Mouse (Mus musculus) bone marrow macrophage, adult 2 months (primary cell): ENCODE data around the gene Tln2.

Experiments used
- CTCF ChIP-seq: IDR thresholded peaks from 2 replicates; pipeline ENCODE4 v1.5.1; 2012; ENCODE audit warnings: low read depth, mild to moderate bottlenecking, low read length, moderate library complexity
- POLR2A ChIP-seq: IDR thresholded peaks from 2 replicates; pipeline ENCODE4 v1.6.1; 2012; ENCODE audit warnings: mild to moderate bottlenecking, low read depth, low read length, borderline replicate concordance

DNA sequence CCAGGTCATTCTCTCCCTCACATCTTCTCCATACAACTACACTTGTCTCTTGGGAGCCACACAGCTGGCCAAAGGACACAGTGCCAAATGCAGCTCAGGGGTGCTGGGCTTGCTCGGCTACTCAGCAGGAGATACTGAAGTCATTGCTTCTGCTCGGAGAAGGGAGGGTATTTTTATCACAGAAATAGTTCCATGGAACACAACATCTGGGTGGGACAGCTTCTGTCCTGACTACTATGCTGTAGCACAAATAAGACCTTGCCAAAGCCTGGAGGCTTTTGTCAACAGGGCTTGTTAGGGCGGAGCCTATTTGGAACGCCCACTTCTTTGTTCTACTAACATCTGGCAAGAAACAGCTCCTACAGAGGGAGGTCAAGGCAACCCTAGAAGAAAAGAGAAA is 10.2 kb downstream of the Tln2 start:
- no peak for TF ChIP-seq CTCF
- no peak for TF ChIP-seq POLR2A
